Mouse (Mus musculus): ENCODE measurements around the gene Fis1.

GRCm38 (mm10) chr5:137007276-137007675 is 54.2 kb downstream of the Fis1 start:
- no peak for TF ChIP-seq CTCF (IDR thresholded peaks at IDR 0.05; ENCODE audit: low read depth)
- TF ChIP-seq EP300 (optimal IDR thresholded peaks at IDR 0.05), result no peak

Measured in stomach, postnatal 0 days (tissue).